Mouse (Mus musculus) MN1 (cell line): ENCODE data around the gene Vrtn.

Experiments
- DNase-seq: peaks from one replicate; pipeline ENCODE4 v3.0.0-alpha.2; 2016; ENCODE audit warnings: low spot score

Gene Vrtn

DNA sequence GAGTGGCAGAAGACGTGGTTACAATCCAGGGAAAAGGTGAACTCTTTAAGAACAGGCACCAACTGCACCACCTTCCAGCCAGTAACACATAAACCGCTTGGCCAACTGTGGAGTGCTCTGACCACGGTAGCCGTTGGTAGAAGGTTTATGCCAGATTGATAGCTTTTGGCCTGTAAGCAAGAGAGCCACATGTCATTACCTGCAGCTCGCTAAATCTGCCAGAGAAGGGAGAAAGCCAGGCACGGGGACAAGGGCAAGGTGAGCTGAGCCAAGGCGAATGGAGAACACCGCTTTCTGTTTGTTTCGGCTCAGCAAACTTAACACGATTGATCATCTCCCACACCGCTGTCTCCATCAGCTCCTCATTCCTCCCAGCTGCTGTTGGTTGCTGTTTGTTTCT, 48.2 kb downstream of the Vrtn start:
- no peak for DNase-seq

DNA sequence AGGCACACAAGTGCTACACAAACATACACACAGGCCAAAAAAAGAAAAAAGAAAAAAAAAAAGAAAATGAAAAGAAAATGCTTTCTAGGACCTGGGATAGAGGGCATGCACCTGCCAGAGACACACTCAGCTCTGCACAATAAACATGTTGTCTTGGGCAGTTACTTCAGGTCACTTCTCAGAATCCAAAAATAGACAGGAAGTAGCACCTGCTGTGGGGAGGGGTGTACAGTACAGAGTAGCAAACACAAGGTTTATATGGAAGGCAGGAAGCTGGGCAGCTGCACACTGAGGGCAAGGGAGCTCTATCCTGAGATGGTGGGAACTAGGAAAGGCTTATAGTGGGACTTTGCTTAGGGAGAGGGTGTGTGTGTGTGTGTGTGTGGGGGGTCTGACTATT, 50.5 kb downstream of the Vrtn start:
- no peak for DNase-seq

DNA sequence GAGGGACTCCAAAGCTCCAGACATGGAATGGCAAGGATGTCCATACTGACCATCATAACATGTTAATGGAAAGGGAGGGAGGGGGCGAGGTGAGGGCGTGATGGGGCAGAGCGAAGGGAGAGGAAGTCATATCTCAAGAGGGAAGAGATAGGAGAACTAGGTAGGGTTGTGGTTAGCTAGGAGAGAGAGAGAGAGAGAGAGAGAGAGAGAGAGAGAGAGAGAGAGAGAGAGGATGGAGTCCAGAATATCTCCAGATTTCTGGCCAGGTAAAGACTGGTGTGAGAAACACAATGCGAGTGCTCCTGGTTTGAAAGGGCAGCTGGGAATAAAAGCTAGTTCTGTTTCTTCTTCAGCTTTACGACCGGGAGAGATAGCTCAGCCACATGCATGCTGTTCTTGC, 51.3 kb downstream of the Vrtn start:
- no peak for DNase-seq

DNA sequence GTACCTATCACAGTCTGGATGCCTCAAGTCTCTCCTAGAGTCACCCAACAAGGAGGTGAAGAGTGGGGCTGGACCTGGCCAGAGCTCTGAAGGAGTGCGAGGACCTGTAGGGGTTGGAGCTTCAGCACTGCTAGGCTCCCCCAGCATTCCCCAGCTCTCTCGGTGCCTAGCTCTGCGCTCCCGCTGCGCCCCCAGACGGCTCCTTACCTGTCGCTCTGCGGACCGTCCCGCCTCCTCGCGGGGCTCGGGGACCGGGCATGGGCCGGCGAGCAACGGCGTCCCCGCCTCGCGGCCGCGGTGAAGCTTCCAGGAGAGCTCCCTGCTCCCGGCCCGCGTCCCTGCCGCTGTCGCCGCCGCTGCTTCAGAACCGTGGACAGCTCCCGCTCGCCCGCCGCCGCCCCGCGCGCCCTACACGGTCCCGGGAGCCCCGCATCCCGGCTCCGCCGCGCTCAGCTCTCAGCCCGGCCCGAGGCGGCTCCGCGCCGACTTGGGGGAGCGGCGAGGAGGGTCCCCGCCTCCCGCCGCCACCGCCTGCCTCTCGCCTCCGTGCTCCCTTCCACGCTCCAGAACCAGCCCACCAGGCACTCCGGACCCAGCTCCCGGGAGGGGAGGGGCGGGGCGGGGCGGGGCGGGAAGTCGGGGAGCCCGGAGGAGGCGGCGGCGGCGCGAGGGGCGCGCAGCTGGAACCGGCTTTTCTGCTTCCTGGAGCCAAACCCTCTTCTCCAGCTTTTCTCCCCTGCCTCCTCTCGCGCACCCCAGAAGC, 57.7 kb downstream of the Vrtn start, which contains the start of gene Syndig1l:
TSS of gene Syndig1l (minus strand) at position 513 of the 763 bp plus-strand sequence.
- no peak for DNase-seq
